Mouse (Mus musculus): ENCODE measurements at regions not wholly inside any gene's neighbourhood (a gene's known extent, or its start where the extent isn't known, plus 50 kb on each side); places are given as distances from the start of the nearest gene placed in this dataset.
"Not testable (repeated sequence)": the region's sequence is repeated elsewhere in the genome, so short reads cannot be mapped to it uniquely, and the experiment has no call there.

DNA sequence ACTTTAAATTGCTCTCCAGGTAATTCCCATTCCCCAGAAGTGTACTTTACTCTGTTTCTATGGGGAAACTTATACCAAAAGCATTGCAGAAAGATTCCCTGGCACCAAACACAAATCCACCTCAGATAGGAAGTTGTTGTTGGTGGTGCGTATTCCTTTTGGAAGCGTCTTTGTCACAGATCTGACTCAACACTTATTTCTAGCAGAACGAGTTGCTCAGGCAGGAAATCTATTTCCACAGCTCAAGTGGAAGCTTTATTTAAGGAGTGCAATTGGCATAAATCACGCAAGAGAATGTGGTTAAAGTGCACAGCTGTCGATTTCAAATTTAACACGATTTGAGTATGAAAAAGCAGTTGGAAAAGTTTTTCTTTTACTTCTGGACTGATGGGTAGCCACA is 436.9 kb upstream of the Ghitm start:
- no peak for DNase-seq (ENCODE audit: low spot score)

- no peak for DNase-seq (ENCODE audit: low spot score)
Observed at GRCm38 (mm10) chr14:37558258-37558657, 423.2 kb upstream of the Ghitm start.

DNA sequence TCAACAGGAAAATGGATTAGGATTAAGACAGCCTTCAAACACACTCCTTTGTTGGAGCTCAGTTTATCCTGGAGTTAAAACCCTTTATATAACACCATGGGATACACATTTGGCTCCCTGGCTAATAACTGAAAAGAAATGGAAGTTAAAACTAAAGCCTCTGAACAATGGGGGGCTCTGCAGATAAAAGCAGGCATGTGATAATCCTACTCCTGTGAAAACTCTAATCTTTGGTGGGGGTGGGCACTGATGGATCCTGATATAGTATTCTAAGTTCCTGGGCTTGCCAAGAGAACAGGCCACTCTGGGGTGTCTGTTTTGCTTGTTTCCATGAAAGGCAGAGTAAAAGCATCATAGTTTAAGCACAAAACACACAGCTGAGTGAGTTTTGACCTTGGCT is 388.5 kb upstream of the Ghitm start:
- no peak for DNase-seq (ENCODE audit: low spot score)

GRCm38 (mm10) chr14:37520631-37521030 is 385.6 kb upstream of the Ghitm start:
- DNase-seq (ENCODE audit: low spot score) = not testable (repeated sequence)

DNA sequence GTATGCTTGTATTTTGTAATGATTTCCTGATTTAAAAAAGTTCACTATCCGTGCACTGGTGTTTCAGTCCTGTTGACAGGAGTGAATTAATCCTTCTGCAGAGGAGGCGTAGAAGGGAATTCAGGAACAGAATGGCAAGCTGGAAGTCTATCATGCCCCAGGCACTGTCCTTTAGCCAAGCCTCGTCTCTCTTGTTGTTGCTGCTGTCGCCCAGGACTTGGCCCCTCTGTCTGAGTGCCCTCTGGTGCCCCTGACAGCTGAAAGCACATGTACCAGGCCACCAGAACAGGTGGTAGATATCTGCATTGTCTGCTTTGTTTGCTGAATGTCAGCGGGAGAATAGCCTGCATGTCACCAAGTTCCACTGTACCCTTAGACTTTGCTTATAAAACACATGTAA is 370.2 kb upstream of the Ghitm start:
- DNase-seq (ENCODE audit: low spot score) = no peak

- no peak for DNase-seq (ENCODE audit: low spot score)
Observed at GRCm38 (mm10) chr14:37490711-37491110, 355.6 kb upstream of the Ghitm start.

DNA sequence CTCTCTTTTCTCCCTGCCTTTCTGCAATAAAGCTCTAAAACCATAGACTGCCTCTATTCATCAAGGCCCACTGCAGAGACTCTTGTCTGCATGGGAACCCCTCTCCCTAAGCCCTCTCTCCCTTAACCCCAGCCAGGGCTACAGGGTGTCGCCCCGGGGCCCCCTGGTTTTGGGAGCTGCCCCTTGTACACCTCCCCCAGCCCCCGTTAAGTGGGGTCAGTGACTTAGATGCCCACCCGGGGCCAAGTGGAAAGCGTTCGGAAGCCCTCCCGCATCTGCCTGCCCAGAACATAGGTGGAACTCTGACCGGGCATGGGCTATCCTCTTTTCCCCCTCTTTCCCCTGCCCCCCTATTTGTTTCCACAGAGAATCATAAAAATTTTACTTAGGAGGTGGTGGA is 350.2 kb upstream of the Ghitm start:
- DNase-seq (ENCODE audit: low spot score) = no peak

- no peak for DNase-seq (ENCODE audit: low spot score)
Observed at GRCm38 (mm10) chr14:37477599-37477998, 342.5 kb upstream of the Ghitm start.

GRCm38 (mm10) chr14:37468711-37469110 is 333.6 kb upstream of the Ghitm start:
- DNase-seq (ENCODE audit: low spot score) = no peak

GRCm38 (mm10) chr14:37440874-37441273 is 305.8 kb upstream of the Ghitm start:
- no peak for DNase-seq (ENCODE audit: low spot score)

DNA sequence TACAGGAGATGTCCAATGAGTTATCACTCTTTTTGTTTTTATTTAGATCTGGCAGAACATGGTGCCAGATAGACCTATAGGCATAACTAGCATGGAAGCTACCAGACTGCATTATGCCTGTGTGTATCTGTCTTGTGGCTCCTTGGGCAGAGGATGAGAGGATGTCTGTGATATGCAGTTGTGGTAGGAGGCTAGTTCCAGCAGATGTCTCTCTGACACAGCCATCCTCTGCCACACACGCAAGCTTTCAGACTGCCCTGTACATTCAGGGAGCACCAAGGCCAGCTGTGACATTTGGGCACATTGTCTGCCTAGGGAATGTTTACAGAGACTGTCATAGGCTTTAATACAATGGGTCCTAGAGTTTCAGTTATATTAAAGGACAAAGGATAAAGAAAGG is 295.6 kb upstream of the Ghitm start:
- DNase-seq (ENCODE audit: low spot score) = no peak

DNA sequence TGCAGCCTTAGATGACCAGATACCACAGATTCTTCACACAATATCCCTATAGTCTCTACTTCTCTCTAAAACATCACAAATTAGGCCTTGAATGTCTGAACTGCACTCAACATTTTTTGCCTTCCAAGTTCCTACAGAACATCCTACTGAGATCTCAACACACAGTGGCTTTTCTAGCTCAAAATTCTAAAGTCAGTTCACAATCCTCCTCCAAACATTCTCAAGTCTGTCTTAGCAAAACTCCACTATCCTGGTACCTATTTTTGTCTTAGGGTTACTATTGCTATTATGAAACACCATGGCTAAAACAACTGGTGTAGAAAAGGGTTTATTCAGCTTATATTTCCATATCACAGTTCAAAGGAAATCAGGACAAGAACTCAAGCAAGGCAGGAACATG is 290.4 kb upstream of the Ghitm start:
- DNase-seq (ENCODE audit: low spot score) = no peak

DNA sequence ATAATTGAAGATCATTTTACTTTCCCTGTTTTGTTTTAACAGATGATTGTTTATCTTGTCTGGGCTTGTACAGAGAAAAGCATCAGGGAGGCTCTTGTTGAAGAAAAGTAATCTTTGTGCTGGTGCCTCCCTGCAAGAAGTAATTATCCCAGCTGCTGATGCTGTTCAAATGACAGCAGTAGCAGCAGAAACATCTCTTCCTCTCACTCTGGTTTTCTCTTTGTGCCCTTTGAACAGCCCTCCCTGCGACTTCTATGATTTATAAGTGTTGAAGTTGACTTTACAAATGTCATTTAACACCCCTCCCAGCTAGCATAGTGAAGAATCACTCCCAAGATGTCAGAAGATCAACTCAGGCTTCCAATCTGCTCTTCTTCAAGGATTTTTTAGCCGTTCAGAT is 286.5 kb upstream of the Ghitm start:
- no peak for DNase-seq (ENCODE audit: low spot score)

- not testable (repeated sequence) for DNase-seq (ENCODE audit: low spot score)
Observed at GRCm38 (mm10) chr14:37412583-37412982, 277.5 kb upstream of the Ghitm start.

GRCm38 (mm10) chr14:37371972-37372371 is 236.9 kb upstream of the Ghitm start:
- no peak for DNase-seq (ENCODE audit: low spot score)

DNA sequence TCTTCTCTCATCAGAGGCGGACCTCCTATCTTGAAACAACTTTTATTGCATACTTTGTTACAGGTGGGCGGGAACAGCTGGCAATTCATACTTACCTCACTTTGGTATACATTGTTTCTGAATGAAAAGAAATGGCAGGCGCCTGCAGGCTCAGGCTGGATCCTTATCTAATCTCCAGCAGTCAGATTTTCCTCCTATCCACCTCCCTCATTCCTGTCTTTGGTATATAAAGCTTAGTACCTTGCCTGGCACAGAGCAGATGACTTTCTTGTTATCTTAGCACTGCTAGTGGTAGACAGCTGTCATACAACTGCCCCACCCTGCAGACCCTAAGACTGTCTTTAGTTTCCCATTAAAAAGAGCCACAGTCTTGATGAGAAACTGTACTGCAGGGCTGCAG is 226.8 kb upstream of the Ghitm start:
- DNase-seq (ENCODE audit: low spot score) = no peak

DNA sequence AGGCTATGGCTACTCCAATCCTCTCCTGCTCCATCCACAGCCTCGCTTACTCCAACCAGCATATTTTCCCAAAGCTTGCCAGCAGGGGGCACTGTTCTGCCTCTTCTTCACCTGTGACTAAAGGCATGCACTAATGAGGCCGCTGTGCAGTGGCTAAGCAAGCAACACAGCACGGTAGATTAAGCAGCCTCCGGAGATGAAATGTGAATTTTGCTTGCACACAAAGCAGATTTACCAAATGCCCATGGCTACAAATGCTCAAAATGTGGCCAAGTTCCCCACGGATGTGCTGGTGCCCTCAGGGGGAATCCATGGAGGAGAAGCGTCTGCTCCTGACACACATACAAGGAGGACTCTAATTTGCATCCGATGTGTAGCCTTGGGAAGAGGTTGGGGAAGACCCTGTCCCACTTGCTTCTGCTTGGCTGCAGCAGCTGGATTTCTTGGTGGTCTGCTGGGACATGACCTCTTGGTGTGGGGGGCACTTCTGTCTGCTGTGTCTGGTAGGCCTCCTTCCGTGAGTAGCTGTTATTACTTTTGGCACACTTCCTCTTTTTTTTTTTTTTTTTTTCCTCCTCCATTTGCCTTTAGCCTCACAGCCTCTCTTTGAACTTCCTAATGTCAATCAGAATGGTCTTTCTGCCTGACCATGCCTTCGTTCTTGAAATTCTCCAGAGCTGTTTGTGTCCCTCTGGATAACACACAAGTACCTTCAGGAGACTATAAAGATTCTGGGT is 221.1 kb upstream of the Ghitm start:
- no peak for DNase-seq (ENCODE audit: low spot score)

- no peak for DNase-seq (ENCODE audit: low spot score)
Observed at GRCm38 (mm10) chr14:37323392-37323791, 188.3 kb upstream of the Ghitm start.

DNA sequence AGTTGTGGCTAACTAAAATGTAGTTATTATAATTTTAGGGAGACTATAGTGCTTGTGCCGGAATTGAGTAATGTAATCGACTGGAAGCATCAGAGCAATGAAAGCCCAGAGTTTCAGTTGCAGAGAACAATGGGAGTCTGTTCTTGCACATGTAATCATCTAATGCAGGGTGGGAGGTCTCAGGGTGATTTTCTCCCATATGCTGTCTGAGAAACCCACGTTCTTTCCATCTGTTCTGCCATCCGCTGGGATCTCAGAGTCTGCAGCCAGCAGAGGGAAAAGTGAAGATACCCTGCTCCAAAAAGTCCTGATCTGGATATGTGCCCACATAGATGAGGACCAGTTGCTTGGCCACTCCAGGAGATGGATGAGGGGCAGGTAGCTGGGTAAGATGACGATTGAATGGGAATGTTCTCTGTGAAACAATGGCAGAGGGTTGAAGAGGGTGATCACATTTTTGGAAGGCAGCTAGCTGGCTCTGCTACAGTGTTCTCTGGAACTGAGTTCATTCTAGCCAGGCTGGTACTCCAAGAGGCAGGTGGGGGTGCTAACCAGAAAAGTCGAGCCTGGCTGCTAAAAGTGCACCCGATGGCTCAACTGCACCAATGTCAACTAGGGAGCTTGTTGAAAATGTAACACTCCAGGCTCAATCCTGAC is 180.3 kb upstream of the Ghitm start:
- no peak for DNase-seq (ENCODE audit: low spot score)

DNA sequence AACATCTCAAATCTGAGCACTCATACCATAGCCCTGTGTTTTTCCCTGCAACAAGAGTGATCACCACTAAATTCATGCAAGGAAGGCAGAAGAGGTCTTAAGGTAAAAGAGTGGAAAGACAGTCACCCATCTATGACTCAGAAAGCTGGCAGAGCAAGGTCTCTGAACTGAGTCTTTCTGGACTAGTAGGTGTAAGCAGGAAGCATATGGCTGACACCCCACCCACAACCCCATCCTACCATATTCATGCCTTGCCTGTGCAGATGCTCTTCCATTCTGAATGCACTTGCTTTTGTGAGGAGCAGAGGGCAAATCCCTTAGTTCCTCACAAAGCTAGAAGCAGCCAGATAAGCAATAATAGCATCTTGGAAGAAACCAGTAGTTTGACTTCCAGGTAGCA is 178.8 kb upstream of the Ghitm start:
- DNase-seq (ENCODE audit: low spot score) = no peak

GRCm38 (mm10) chr14:37312887-37313286 is 177.8 kb upstream of the Ghitm start:
- no peak for DNase-seq (ENCODE audit: low spot score)

DNA sequence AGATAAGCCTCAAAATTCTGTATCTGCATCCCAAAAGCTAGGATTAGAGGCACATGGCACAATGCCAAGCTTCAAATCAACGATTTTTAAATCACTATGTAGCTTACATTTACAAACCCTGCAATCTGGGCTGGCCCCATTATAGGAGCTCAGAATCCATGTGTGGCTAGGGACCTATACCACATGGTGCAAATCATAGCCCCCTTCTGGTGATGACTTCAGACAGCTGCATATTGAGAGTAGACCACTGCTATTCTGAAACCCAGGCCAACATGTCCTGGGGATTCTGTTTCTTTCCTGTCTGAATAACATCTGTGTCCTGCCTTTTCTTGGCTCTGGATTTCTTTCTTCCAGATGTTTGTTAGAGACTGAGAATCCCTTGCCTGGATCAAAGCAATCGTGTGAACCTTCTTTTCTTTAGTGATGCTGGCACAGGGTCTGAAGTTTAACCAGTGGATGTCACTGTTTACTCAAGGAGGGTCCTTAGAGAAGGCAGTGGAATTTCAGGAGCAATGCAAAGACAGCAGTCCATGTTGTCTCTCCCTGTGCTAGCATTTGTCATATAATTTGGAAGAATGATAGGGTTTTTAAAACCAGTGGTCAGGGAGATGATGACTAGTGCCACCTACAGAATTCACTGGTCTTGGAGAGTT is 171.7 kb upstream of the Ghitm start:
- DNase-seq (ENCODE audit: low spot score) = no peak

DNA sequence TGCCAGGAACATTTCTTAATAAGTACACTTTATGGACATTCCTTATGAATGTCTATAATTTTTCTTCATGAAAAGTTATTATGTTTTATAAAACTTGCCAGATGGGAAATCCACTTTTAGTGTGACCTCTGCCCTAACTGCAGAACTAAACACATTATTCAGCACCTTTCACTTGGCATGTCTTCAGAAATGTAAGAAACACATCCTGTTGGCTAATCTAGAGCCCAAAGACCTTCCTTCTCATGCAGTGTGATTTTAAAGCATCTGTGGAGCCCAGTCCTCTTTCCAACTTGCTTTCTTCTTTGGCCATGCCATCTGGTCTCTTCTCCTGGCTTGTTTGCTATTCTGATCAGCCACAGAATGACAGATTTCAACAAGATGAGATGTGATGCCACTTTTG is 163.6 kb upstream of the Ghitm start:
- DNase-seq (ENCODE audit: low spot score) = no peak
